Mouse (Mus musculus): ENCODE results near the gene Casq2. TPM values are rescaled to one million over a fixed set of nuclear protein-coding genes. Genes with fewer than 3 reads are reported as not detected.

Casq2 gene
- total RNA-seq, 2 experiments from 2014 or later = 0.69 to 1.3 TPM

- DNase-seq = no peak
Measured at GRCm38 (mm10) chr3:102165536-102166286, 79.5 kb downstream of the Casq2 start.

- no peak for DNase-seq
Measured at GRCm38 (mm10) chr3:102166287-102166620, 80.0 kb downstream of the Casq2 start.

- no peak for DNase-seq
Measured at GRCm38 (mm10) chr3:102166794-102167193, 80.6 kb downstream of the Casq2 start.

- DNase-seq = no peak
Measured at GRCm38 (mm10) chr3:102167555-102168210, 81.5 kb downstream of the Casq2 start.

- DNase-seq = peak; percentile 98
Measured at GRCm38 (mm10) chr3:102169197-102169905, 83.1 kb downstream of the Casq2 start.

- peak in 1 of 2 experiments; percentile 52 for DNase-seq
Measured at GRCm38 (mm10) chr3:102174118-102174865, 88.1 kb downstream of the Casq2 start.

- no peak for DNase-seq
Measured at GRCm38 (mm10) chr3:102175701-102176100, 89.5 kb downstream of the Casq2 start.

- no peak for DNase-seq
Measured at GRCm38 (mm10) chr3:102176116-102176515, 89.9 kb downstream of the Casq2 start.

GRCm38 (mm10) chr3:102177837-102178615, 91.8 kb downstream of the Casq2 start:
- no peak for DNase-seq

- no peak for DNase-seq
Measured at GRCm38 (mm10) chr3:102179869-102180268, 93.7 kb downstream of the Casq2 start.

- DNase-seq = peak; percentile 78 to 79
Measured at GRCm38 (mm10) chr3:102180746-102181145, 94.5 kb downstream of the Casq2 start.

- DNase-seq = peak; percentile 79 to 81
Measured at GRCm38 (mm10) chr3:102181191-102181590, 95.0 kb downstream of the Casq2 start.

- no peak for DNase-seq
Measured at GRCm38 (mm10) chr3:102182601-102183000, 96.4 kb downstream of the Casq2 start.

GRCm38 (mm10) chr3:102184721-102185120, 98.5 kb downstream of the Casq2 start:
- DNase-seq = no peak

- no peak for DNase-seq
Measured at GRCm38 (mm10) chr3:102187401-102187800, 101.2 kb downstream of the Casq2 start.

- no peak for DNase-seq
Measured at GRCm38 (mm10) chr3:102188972-102189371, 102.8 kb downstream of the Casq2 start.

GRCm38 (mm10) chr3:102190015-102190414, 103.8 kb downstream of the Casq2 start:
- no peak for DNase-seq

- DNase-seq = no peak
Measured at GRCm38 (mm10) chr3:102190642-102191041, 104.4 kb downstream of the Casq2 start.

GRCm38 (mm10) chr3:102191575-102191974, 105.4 kb downstream of the Casq2 start:
- DNase-seq = peak in 1 of 2 experiments; percentile 35

- DNase-seq = peak in 1 of 2 experiments; percentile 38
Measured at GRCm38 (mm10) chr3:102192621-102193020, 106.4 kb downstream of the Casq2 start.
